ENCODE assay signal across 7 mouse cellular contexts in the genomic region with DNA sequence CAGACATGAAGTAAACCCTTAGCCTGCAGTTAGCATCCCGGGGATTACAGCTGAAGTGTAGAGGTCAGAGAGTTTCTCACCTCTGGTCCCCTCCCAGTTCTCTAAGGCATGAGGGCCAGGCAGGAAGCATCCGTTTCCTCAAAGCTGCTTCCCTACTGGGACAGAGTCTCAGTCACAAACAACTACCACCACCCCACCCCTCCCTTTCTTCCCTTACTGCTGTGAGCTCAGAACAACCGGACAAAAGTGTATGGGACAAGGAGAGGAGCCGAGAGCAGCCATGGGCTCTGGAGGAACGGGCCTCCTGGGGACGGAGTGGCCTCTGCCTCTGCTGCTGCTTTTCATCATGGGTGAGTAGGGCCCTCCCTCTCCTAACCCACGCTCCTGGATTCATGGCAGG. TPM values are rescaled to one million over a fixed set of nuclear protein-coding genes. Genes with fewer than 3 reads are reported as not detected.
DNase-seq lines count a peak whose midpoint lies in the region; ATAC-seq and TF ChIP-seq lines count a peak whose summit lies in the region.

A gene (plus strand): TSS at position 96 of the 400 bp plus-strand sequence.

- DNase-seq in adrenal gland, postnatal 14 days = peak; percentile 47
- no peak for DNase-seq in liver, postnatal 0 days
- DNase-seq in cerebellum, adult 11 months = no peak
- no peak for DNase-seq in layer of hippocampus, postnatal 10 days (ENCODE audit: low spot score in 2 of 2)
- DNase-seq in natural killer cell, adult 2 months (ENCODE audit: low spot score in 2 of 2) = no peak

- H3K36me3 ChIP-seq in embryonic facial prominence, embryonic 13.5 days = no peaks in the 10 kb centered on the region
- no peaks in the 10 kb centered on the region for H3K36me3 ChIP-seq in hindbrain, embryonic 15.5 days
- H3K36me3 ChIP-seq in liver, postnatal 0 days (replicated peaks; ENCODE audit: insufficient read depth, low read length) = no peaks in the 10 kb centered on the region

- H3K9me3 ChIP-seq in embryonic facial prominence, embryonic 13.5 days = no peaks in the 10 kb centered on the region
- H3K9me3 ChIP-seq in hindbrain, embryonic 15.5 days = no peaks in the 10 kb centered on the region
- no peaks in the 10 kb centered on the region for H3K9me3 ChIP-seq in liver, postnatal 0 days (ENCODE audit: low read length)

- H3K27ac ChIP-seq in embryonic facial prominence, embryonic 13.5 days = no peak within 1 kb of the TSS
- no peak within 1 kb of the TSS for H3K27ac ChIP-seq in hindbrain, embryonic 15.5 days (replicated peaks)
- H3K27ac ChIP-seq in liver, postnatal 0 days (ENCODE audit: low read depth) = peak within 1 kb of the TSS; percentile 34

- no peak for TF ChIP-seq EP300 in liver, postnatal 0 days (IDR thresholded peaks at IDR 0.05; ENCODE audit: low read depth)

- H3K9ac ChIP-seq in embryonic facial prominence, embryonic 13.5 days = 0 out of 2 replicates have a peak within 1 kb of the TSS, but pooled peaks have one; percentile 32
- H3K9ac ChIP-seq in hindbrain, embryonic 15.5 days = no peak within 1 kb of the TSS
- peak within 1 kb of the TSS; percentile 44 for H3K9ac ChIP-seq in liver, postnatal 0 days (replicated peaks)

- WGBS in embryonic facial prominence, embryonic 13.5 days = 21% methylated on average over 7 of the region's 7 CpGs
- 23% methylated on average over 7 of the region's 7 CpGs for WGBS in hindbrain, embryonic 15.5 days
- WGBS in liver, postnatal 0 days (ENCODE audit: insufficient replicate concordance) = 13% methylated on average over 7 of the region's 7 CpGs

- ATAC-seq in embryonic facial prominence, embryonic 13.5 days (ENCODE audit: insufficient number of reproducible peaks, insufficient read depth, low FRiP score, low TSS enrichment, low read depth) = no peak
- ATAC-seq in hindbrain, embryonic 15.5 days (ENCODE audit: low FRiP score, low read depth) = no peak
- ATAC-seq in liver, postnatal 0 days = peak; percentile 53

- no peaks in the 10 kb centered on the region for H3K4me1 ChIP-seq in embryonic facial prominence, embryonic 13.5 days
- no peaks in the 10 kb centered on the region for H3K4me1 ChIP-seq in hindbrain, embryonic 15.5 days (replicated peaks)
- no peaks in the 10 kb centered on the region for H3K4me1 ChIP-seq in liver, postnatal 0 days (ENCODE audit: insufficient read depth)

- peaks cover 6% of the 10 kb centered on the region for H3K27me3 ChIP-seq in embryonic facial prominence, embryonic 13.5 days
- H3K27me3 ChIP-seq in hindbrain, embryonic 15.5 days = no peaks in the 10 kb centered on the region
- H3K27me3 ChIP-seq in liver, postnatal 0 days (ENCODE audit: insufficient read depth, low read length) = no peaks in the 10 kb centered on the region

- H3K4me3 ChIP-seq in embryonic facial prominence, embryonic 13.5 days = peak within 1 kb of the TSS; percentile 16; the same call in 1 of the 2 replicates
- H3K4me3 ChIP-seq in hindbrain, embryonic 15.5 days = 0 out of 2 replicates have a peak within 1 kb of the TSS, but pooled peaks have one; percentile 1
- H3K4me3 ChIP-seq in liver, postnatal 0 days (ENCODE audit: low read depth, low read length) = peak within 1 kb of the TSS; percentile 12; the same call in 1 of the 2 replicates

- TF ChIP-seq CTCF in liver, postnatal 0 days (IDR thresholded peaks at IDR 0.05; ENCODE audit: low read depth) = no peak

- no peak within 1 kb of the TSS for H3K4me2 ChIP-seq in embryonic facial prominence, embryonic 13.5 days
- no peak within 1 kb of the TSS for H3K4me2 ChIP-seq in hindbrain, embryonic 15.5 days
- no peak within 1 kb of the TSS for H3K4me2 ChIP-seq in liver, postnatal 0 days (ENCODE audit: low read depth, low read length)

RNA-seq across cellular contexts. Expression of the gene that starts here (rescaled TPM):
- total RNA-seq in adrenal gland, postnatal 14 days (2021) = 30.9 and 37.3 TPM in 2 replicates
- polyA plus RNA-seq in embryonic facial prominence, embryonic 13.5 days (2015; fragmentation: Nextera tagmentation; extraction: Ambion mirVana) = 9.5 and 10.1 TPM in 2 replicates
- 4.6 and 8.2 TPM in 2 replicates for polyA plus RNA-seq in hindbrain, embryonic 15.5 days (2015; fragmentation: Nextera tagmentation; extraction: Ambion mirVana)
- 2.5 and 3.5 TPM in 2 replicates for polyA plus RNA-seq in liver, postnatal 0 days (2015; fragmentation: Nextera tagmentation; extraction: Ambion mirVana)
- 1 to 10 TPM; 6.9 to 8.3 TPM for total RNA-seq in layer of hippocampus, postnatal 10 days (2021)
